Mouse (Mus musculus) small intestine, adult 2 months (tissue): ENCODE results near the gene Nectin2. TPM values are rescaled to one million over a fixed set of nuclear protein-coding genes. Genes with fewer than 3 reads are reported as not detected.

Experiments used
- H3K27ac ChIP-seq: fragments of 200-500 bp; 2 replicates; pipeline ENCODE4 v1.5.1; 2012; ENCODE audit warnings: low read depth, low read length, control low read depth, inconsistent platforms; ENCODE audit not compliant: insufficient read depth
- H3K27me3 ChIP-seq: fragments of 200-500 bp; 2 replicates; pipeline ENCODE4 v1.6.1; 2012; ENCODE audit warnings: mild to moderate bottlenecking, moderate library complexity, low read length, inconsistent platforms; ENCODE audit not compliant: control insufficient read depth, insufficient read depth
- H3K36me3 ChIP-seq: fragments of 200-500 bp; 2 replicates; pipeline ENCODE4 v1.6.1; 2012; ENCODE audit warnings: mild to moderate bottlenecking, low read length, control low read depth, inconsistent platforms; ENCODE audit not compliant: control insufficient read depth, insufficient read depth
- H3K4me1 ChIP-seq: fragments of 200-500 bp; 2 replicates; pipeline ENCODE4 v1.6.1; 2012; ENCODE audit warnings: low read length, inconsistent platforms, mixed read lengths; ENCODE audit not compliant: control insufficient read depth, insufficient read depth, insufficient read length
- H3K4me3 ChIP-seq: fragments of 200-500 bp; 2 replicates; pipeline ENCODE4 v1.5.1; 2012; ENCODE audit warnings: low read depth, mild to moderate bottlenecking, control low read depth, inconsistent platforms, low read length, moderate library complexity
- CTCF ChIP-seq: fragments of 200-500 bp; IDR thresholded peaks from 2 replicates; pipeline ENCODE4 v1.5.1; 2012; ENCODE audit warnings: low read depth, mild to moderate bottlenecking, control low read depth, inconsistent platforms, low read length, moderate library complexity, mixed read lengths; ENCODE audit not compliant: insufficient replicate concordance, insufficient read length; ENCODE audit errors: extremely low read depth
- POLR2A ChIP-seq: fragments of 200-500 bp; IDR thresholded peaks from 2 replicates; pipeline ENCODE4 v1.6.1; 2012; ENCODE audit warnings: low read depth, mild to moderate bottlenecking, control low read depth, inconsistent platforms, low read length, moderate library complexity
- WGBS: fragments of 180-500 bp; shearing (Covaris S2); methylation state at CpG from one replicate; pipeline ENCODE4 v1.1.7; 2018; 5-methylcytosine and 5-hydroxymethylcytosine counted together
- polyA plus RNA-seq: library from polyadenylated mRNA; depleted of rRNA; stranded (reverse); fragments of >200 nt; gene quantifications from 2 replicates; pipeline ENCODE4 v1.2.3, GENCODE M21; 2012

Nectin2 gene
- polyA plus RNA-seq, 1 experiment, result 208 TPM

DNA sequence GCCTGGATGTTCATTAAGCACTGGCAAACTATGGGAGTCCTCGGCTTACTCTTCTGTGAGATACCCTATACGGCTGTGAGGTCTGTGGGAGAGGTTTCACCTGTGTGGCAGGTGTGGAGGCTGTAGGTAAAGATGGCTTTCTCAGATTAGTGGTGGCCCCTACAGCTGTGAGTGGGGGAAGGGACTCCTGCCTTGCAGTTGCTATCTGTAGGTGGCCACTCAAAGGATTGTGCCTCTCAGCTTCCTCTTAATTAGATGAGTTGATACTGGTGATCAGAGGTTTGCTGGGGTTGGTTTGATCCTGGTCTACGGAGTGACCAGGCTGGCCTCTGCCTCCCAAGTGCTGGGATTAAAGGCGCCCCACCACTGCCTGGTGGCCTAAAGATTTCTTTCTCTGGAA, 45.8 kb downstream of the Nectin2 start:
- Histone ChIP-seq H3K4me1 (peaks cover 13% of the 10 kb centered on the region), H3K27ac (no peak overlapping the region), H3K27me3 (no peaks in the 10 kb centered on the region), H3K36me3 (peaks cover 39% of the 10 kb centered on the region), H3K4me3 (no peak overlapping the region)
- TF ChIP-seq POLR2A (no peak), CTCF (no peak)
- WGBS, result 80% methylated on average over 4 of the region's 4 CpGs

DNA sequence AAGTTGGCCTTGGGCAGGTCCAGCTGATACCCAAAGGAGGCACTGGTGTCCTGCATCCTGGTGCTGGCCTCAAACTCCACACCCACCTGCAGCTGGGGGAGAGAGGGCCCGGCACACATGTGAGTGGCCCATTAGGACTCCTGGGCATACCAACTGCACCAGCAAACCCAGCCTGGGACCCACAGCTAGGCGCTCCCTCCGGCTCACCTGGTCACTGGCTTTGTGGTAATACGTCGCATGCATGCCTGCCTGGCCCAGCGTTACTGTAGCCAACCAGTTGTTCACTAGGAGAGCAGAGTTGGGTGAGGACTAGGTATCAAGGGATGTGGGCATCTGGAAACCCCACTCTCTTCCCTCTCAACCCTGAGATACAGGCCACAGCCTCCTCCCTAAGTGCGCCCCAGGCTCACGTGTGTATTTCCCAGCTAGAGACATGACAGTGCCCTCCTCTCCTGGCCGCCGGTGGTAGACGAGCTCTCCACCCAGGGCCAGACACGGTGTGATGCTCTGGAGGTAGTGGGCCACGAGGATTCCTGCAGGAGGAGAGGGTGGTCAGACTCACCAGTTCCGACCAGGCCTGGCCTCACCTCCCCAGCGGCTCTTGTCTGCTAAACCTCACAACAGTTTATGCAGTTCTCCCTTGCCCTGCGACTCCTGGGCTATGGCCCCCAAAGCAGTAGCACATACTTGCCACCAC, 47.3 kb downstream of the Nectin2 start:
- Histone ChIP-seq H3K27ac (no peak overlapping the region), H3K4me3 (no peak overlapping the region), H3K27me3 (no peaks in the 10 kb centered on the region), H3K4me1 (peaks cover 16% of the 10 kb centered on the region), H3K36me3 (peaks cover 30% of the 10 kb centered on the region)
- no peak for TF ChIP-seq CTCF
- TF ChIP-seq POLR2A, result no peak
- WGBS, result 90% methylated on average over 16 of the region's 16 CpGs

DNA sequence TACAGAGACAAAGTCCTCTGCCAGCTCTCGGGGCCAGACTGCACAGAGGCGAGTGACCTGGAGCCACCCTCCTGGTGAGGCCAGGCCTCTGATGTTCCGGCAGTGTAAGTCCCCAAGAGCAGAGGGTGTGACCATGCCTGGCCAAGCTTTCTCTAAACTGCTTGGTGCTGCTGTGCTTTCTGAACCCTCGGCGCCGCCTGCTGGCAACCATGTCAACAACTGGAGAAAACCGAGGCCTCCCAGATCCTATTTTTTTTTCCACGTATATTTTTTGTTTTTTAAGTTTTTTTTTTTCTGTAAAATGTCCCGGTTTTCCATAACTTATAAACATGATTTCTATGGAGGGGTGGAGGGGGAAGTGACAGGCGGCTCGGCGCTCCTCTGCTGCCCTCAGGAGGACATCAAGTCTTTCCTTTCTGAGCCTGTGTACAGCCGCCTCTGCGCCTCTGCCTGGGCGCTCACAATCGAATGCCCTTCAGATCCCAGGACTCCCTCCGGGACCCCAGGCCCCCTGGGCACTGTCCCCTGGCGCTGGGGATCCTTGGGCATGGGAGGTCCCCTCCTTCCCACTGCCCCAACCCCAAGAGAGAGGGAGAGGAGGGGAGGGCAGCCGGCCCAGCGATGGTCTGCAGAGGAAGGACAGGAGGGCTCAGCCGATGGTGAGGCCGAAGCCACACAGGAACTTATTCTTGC, 49.1 kb downstream of the Nectin2 start:
- H3K4me1 ChIP-seq, result peaks cover 16% of the 10 kb centered on the region
- peaks cover 21% of the 10 kb centered on the region for H3K36me3 ChIP-seq
- H3K27ac ChIP-seq, result peak overlapping the region; percentile 58
- TF ChIP-seq POLR2A, result 0 out of 2 replicates have a peak, but pooled peaks have one; percentile 19
- peak; percentile 94 for TF ChIP-seq CTCF
- no peaks in the 10 kb centered on the region for H3K27me3 ChIP-seq
- 25% methylated on average over 22 of the region's 22 CpGs for WGBS
- no peak overlapping the region; the same call in 1 of the 2 replicates for H3K4me3 ChIP-seq

DNA sequence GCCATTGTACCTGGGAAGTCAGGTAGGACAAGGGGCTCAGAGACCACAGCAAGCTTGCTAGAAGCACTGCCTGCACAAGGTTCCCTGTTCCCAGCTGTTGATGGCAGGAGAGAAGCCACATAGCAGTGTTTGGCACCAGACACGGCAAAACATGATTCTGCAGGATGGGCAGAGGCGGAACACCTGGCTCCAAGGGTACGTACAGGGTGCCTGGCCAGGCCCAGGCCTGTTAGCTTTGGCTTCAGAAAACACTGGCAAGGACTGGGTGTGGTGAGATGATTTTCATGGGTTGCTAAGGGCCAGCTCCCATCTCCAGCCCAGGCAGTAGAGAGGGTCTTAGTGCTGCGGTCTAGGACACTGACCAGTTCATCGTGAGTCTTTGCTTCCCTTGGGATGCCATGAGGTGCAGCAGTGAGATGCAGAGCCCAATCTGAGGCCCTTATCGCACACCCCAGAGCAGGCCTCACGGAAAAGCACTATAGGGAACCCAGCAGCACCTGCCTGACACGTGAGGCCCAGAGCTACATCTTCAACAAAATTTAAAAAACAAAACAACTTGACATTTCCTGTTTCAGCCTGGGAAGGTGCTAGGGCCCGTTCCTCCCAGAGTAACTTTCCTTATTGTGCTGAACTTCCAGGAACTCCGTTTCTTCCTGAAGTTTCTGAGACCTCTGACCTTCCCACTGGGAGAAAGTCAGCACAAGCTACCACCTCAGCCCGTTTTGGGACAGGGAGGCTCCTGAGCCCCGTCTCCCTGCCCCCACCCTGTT, 49.8 kb downstream of the Nectin2 start:
- Histone ChIP-seq H3K4me1 (peaks cover 16% of the 10 kb centered on the region), H3K27ac (peak overlapping the region; percentile 58), H3K4me3 (no peak overlapping the region; the same call in 1 of the 2 replicates), H3K36me3 (peaks cover 19% of the 10 kb centered on the region; the same call in 1 of the 2 replicates), H3K27me3 (no peaks in the 10 kb centered on the region)
- no peak for TF ChIP-seq POLR2A
- TF ChIP-seq CTCF, result no peak
- WGBS, result 21% methylated on average over 12 of the region's 12 CpGs

DNA sequence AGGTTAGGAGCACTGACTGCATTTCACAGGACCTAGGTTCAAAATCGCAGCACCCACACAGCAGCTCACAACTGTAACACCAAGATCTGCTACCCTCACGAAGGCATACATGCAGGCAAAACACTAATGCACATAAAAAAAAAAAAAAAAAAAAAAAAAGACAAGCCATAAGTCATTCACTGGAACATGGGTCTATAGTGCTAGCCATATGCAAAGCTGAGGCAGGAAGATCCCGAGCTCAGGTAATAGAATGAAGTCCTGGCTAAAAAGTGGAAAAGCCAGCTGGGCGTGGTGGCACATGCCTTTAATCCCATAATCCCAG, 50.5 kb downstream of the Nectin2 start:
- TF ChIP-seq POLR2A (no peak), CTCF (no peak)
- H3K27me3 ChIP-seq, result no peaks in the 10 kb centered on the region
- no peak overlapping the region for H3K4me3 ChIP-seq
- no peak overlapping the region for H3K27ac ChIP-seq
- H3K4me1 ChIP-seq, result peaks cover 20% of the 10 kb centered on the region
- peaks cover 15% of the 10 kb centered on the region; the same call in 1 of the 2 replicates for H3K36me3 ChIP-seq
- 81% methylated on average over 4 of the region's 4 CpGs for WGBS

DNA sequence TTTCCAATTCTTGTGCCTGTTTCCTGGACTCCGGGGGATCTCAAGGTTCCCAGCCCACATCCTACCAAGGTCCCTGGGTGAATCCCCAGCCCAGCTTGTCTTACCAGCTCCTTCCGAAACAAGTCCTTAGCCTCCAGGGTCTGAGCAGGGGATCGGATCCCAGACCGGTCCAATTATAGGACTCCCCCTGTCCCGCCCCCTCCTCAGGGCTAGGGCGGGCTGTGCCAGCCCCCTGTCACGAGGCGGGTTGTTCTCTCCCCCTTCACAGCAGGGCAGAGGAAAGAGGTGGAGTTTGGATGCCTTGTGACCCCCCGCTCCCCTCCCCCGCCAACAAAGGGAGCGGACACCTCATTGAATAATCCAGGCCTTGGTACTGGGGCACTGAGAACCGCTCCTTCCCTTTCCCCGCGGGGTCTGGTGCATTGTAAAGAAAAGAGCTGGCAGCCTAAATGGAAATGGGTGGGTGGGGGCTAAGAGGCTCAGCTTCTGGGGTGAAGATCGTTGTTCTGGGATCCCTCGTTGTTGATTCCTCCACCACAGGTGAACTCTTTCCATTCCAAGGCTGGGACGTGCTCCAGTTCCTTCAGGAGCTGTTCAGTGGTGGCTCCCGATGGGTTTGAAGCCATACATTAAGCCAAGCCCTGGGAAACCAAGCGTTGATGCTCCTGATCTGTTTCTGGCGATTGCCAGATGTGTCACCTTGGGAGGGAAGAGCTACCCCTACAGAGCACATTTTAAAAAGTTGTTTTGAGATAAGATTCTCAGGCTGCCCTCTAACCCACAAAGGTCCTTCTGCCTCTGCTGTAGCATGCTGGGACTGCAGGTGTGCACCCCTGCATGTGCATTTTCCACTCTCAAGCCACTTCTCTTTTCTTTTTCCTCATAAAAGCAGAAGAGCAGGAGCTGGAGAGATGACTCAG, 51.1 kb downstream of the Nectin2 start, which contains the start of gene Apoe:
TSS of gene Apoe (minus strand) at position 282 of the 920 bp plus-strand sequence.
- Histone ChIP-seq H3K4me3 (peak within 1 kb of the TSS; percentile 36), H3K4me1 (peaks cover 24% of the 10 kb centered on the region), H3K27me3 (no peaks in the 10 kb centered on the region), H3K27ac (0 out of 2 replicates have a peak within 1 kb of the TSS, but pooled peaks have one; percentile 31), H3K36me3 (peaks cover 15% of the 10 kb centered on the region; the same call in 1 of the 2 replicates)
- WGBS, result 36% methylated on average over 20 of the region's 20 CpGs
- no peak for TF ChIP-seq POLR2A
- no peak for TF ChIP-seq CTCF
